Mouse (Mus musculus) spleen, adult 2 months (tissue): ENCODE measurements around the gene Tmem150c.

Experiments used
- CTCF ChIP-seq: fragments of 200-500 bp; IDR thresholded peaks from 2 replicates; pipeline ENCODE4 v1.5.1; 2011; ENCODE audit warnings: mild to moderate bottlenecking, inconsistent platforms; ENCODE audit not compliant: insufficient read depth, insufficient read length, insufficient replicate concordance; ENCODE audit errors: extremely low read depth
- POLR2A ChIP-seq: fragments of 200-500 bp; IDR thresholded peaks from 2 replicates; pipeline ENCODE4 v1.6.1; 2011; ENCODE audit warnings: low read depth, low read length, inconsistent platforms

GRCm38 (mm10) chr5:100162857-100163256 lies 3.2 kb upstream of the Tmem150c start:
- TF ChIP-seq CTCF: no peak
- TF ChIP-seq POLR2A: no peak
